Mouse (Mus musculus): Measurements from ENCODE around the gene Hspa1b. TPM values are rescaled to one million over a fixed set of nuclear protein-coding genes. Genes with fewer than 3 reads are reported as not detected.
A peak's percentile ranks its signal among the peaks of the same experiment; 100 is the strongest.
"Not testable (repeated sequence)": the region's sequence is repeated elsewhere in the genome, so short reads cannot be mapped to it uniquely, and the experiment has no call there.

Hspa1b gene
- polyA plus RNA-seq, 1 experiment from 2014 or later = 0.80 TPM

DNA sequence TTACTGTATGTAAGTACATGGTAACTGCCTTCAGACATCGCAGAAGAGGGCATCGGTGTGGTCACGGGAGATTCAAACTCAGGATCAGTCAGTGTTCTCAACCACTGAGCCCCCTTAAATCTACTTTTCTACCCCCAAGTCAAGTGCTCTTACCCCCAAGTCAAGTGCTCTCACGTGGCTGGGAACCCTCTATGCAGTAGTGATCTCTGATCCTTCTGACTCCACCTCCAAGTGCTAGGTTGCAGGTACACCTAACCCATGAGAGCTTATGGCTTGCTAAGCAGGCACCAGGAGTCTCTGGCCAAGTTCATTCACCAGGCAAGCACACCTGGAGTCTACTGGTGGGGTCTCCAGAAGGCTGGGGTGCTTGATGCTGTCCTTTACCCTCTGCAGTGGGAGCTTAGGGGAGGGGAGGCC, 9.5 kb downstream of the Hspa1b start:
- 46% methylated on average over 4 of the region's 4 CpGs for WGBS
- ATAC-seq (ENCODE audit: low FRiP score, low TSS enrichment) = 0 out of 2 replicates have a peak, but pooled peaks have one; percentile 12
- Histone ChIP-seq H3K36me3 (ENCODE audit: insufficient read depth, low read length) (peaks cover 21% of the 10 kb centered on the region), H3K4me2 (replicated peaks; ENCODE audit: low read depth, low read length) (no peak overlapping the region), H3K4me3 (ENCODE audit: low read length) (no peak overlapping the region), H3K27ac (ENCODE audit: low read length) (no peak overlapping the region), H3K4me1 (ENCODE audit: insufficient read depth, low read length) (peaks cover 9% of the 10 kb centered on the region), H3K27me3 (ENCODE audit: insufficient read depth, low read length) (no peaks in the 10 kb centered on the region), H3K9me3 (ENCODE audit: low read length) (no peaks in the 10 kb centered on the region), H3K9ac (replicated peaks; ENCODE audit: low read length) (0 out of 2 replicates have a peak overlapping the region, but pooled peaks have one; percentile 15)

DNA sequence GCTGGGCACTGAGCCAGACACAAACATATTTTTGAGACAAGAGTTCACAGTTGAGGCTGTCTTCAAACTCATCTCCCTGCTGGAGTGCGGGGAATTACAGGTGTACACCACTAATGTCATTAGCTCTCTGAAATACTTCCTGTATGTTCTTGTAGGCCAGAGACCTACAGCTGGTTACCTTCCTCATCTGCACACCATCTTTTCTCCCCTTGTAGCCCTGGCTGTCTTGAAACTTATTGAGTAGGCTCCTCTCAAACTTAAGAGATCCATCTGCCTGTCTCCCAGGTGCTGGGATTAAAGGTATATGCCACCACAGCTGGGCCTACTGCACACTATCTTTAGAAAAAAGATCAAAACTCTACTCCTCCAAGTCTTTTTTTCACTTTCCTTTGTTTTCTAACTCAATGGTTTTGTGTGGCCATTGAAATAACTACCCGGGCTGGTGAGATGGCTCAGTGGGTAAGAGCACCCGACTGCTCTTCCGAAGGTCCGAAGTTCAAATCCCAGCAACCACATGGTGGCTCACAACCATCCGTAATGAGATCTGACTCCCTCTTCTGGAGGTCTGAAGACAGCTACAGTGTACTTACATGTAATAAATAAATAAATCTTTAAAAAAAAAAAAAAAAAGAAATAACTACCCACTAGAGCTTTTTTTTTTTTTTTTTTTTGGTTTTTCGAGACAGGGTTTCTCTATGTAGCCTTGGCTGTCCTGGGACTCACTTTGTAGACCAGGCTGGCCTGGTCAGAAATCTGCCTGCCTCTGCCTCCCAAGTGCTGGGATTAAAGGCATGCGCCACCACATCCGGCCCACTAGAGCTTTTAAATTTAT, 10.1 kb downstream of the Hspa1b start:
- not testable (repeated sequence) for H3K4me2 ChIP-seq (replicated peaks; ENCODE audit: low read depth, low read length); ATAC-seq (ENCODE audit: low FRiP score, low TSS enrichment); H3K4me1 ChIP-seq (ENCODE audit: insufficient read depth, low read length); H3K27me3 ChIP-seq (ENCODE audit: insufficient read depth, low read length); H3K9ac ChIP-seq (replicated peaks; ENCODE audit: low read length); H3K9me3 ChIP-seq (ENCODE audit: low read length); H3K4me3 ChIP-seq (ENCODE audit: low read length)
- H3K27ac ChIP-seq (ENCODE audit: low read length) = peak overlapping the region; percentile 69
- H3K36me3 ChIP-seq (ENCODE audit: insufficient read depth, low read length) = peaks cover 21% of the 10 kb centered on the region
- 57% methylated on average over 9 of the region's 9 CpGs for WGBS

- no peak for ATAC-seq (ENCODE audit: low FRiP score, low TSS enrichment)
- Histone ChIP-seq H3K27ac (ENCODE audit: low read length) (no peak overlapping the region; the same call in 1 of the 2 replicates), H3K36me3 (ENCODE audit: insufficient read depth, low read length) (peaks cover 21% of the 10 kb centered on the region), H3K9me3 (ENCODE audit: low read length) (no peaks in the 10 kb centered on the region), H3K4me1 (ENCODE audit: insufficient read depth, low read length) (peaks cover 9% of the 10 kb centered on the region), H3K4me3 (ENCODE audit: low read length) (no peak overlapping the region), H3K9ac (replicated peaks; ENCODE audit: low read length) (no peak overlapping the region), H3K27me3 (ENCODE audit: insufficient read depth, low read length) (no peaks in the 10 kb centered on the region), H3K4me2 (replicated peaks; ENCODE audit: low read depth, low read length) (no peak overlapping the region)
- 23% methylated on average over 8 of the region's 8 CpGs for WGBS
Measured at GRCm38 (mm10) chr17:34947606-34948005, 11.4 kb downstream of the Hspa1b start.

DNA sequence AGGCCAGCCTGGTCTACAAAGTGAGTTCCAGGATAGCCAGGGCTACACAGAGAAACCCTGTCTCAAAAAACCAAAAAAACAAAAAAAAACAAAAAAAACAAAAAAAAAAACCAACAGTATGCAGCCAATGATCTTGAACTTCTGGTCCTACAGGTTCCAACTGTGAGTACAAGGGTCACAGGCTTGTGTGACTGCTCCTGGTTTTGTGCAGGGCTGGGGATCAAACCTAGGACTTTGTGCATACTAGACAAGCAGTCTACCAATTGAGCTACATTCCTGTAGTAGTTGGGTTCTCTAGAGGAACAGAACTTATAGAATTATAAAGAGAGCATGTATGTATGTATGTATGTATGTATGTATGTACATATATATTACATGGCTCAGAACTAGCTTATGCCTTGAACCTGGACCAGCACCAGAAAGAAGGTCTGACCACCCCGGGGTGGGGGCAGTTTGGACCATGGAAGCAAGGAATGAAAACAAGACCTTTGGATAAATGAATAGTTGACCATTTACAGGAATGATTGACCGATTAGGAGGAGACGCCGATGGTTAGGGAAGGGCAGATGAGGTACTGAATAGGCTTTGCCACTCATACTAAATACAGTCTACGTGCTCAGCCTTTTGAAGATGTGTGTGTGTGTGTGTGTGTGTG, 12.4 kb downstream of the Hspa1b start:
- WGBS = 76% methylated on average over 5 of the region's 5 CpGs
- Histone ChIP-seq H3K9ac (replicated peaks; ENCODE audit: low read length) (no peak overlapping the region), H3K4me3 (ENCODE audit: low read length) (no peak overlapping the region), H3K27me3 (ENCODE audit: insufficient read depth, low read length) (no peaks in the 10 kb centered on the region), H3K9me3 (ENCODE audit: low read length) (no peaks in the 10 kb centered on the region), H3K4me1 (ENCODE audit: insufficient read depth, low read length) (peaks cover 11% of the 10 kb centered on the region), H3K36me3 (ENCODE audit: insufficient read depth, low read length) (peaks cover 21% of the 10 kb centered on the region), H3K27ac (ENCODE audit: low read length) (peak overlapping the region; percentile 45; the same call in 1 of the 2 replicates), H3K4me2 (replicated peaks; ENCODE audit: low read depth, low read length) (no peak overlapping the region)
- 0 out of 2 replicates have a peak, but pooled peaks have one; percentile 27 for ATAC-seq (ENCODE audit: low FRiP score, low TSS enrichment)

GRCm38 (mm10) chr17:34944362-34944761, 14.7 kb downstream of the Hspa1b start:
- H3K4me2 ChIP-seq (replicated peaks; ENCODE audit: low read depth, low read length) = no peak overlapping the region

DNA sequence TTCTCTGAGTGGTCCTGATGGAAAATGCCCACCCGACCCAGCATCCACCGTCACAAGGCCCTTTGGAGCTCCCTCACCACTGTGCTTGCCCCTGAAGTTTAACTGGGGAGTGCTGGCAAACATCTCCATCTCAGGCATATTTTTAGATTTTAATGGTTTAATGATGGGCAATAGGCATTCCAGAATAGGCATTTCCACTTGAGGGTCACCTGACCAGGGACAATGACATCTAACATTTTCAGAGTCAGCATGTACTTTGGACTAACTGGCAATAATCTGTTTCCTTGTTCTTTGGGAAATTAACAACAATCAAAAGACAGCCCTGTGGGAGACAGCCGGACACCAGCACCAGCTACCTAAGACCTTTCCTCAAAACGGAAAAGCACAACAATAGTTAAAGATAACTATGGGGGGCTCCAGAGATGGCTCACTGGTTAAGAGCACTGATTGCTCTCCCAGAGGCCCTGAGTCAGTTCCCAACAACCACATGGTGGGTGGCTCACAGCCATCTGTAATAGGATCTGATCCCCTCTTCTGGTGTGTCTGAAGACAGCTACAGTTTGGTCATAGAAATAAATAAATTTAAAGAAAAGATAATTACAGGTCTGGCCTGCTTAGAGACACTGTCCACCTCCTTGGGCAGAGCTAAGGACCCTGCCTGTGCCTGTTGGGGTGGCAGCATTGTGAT, 15.8 kb downstream of the Hspa1b start:
- no peak overlapping the region for H3K4me2 ChIP-seq (replicated peaks; ENCODE audit: low read depth, low read length)
- ATAC-seq (ENCODE audit: low FRiP score, low TSS enrichment) = no peak
- H3K4me3 ChIP-seq (ENCODE audit: low read length) = no peak overlapping the region
- no peaks in the 10 kb centered on the region for H3K9me3 ChIP-seq (ENCODE audit: low read length)
- WGBS = 85% methylated on average over 4 of the region's 4 CpGs
- H3K27ac ChIP-seq (ENCODE audit: low read length) = no peak overlapping the region
- H3K4me1 ChIP-seq (ENCODE audit: insufficient read depth, low read length) = peaks cover 3% of the 10 kb centered on the region; the same call in 1 of the 2 replicates
- no peaks in the 10 kb centered on the region for H3K36me3 ChIP-seq (ENCODE audit: insufficient read depth, low read length)
- no peaks in the 10 kb centered on the region for H3K27me3 ChIP-seq (ENCODE audit: insufficient read depth, low read length)
- no peak overlapping the region for H3K9ac ChIP-seq (replicated peaks; ENCODE audit: low read length)

More at GRCm38 (mm10) chr17:34944362-34944761, 14.7 kb downstream of the Hspa1b start:
- Histone ChIP-seq H3K4me3 (ENCODE audit: low read length) (no peak overlapping the region), H3K9ac (replicated peaks; ENCODE audit: low read length) (no peak overlapping the region), H3K36me3 (ENCODE audit: insufficient read depth, low read length) (peaks cover 3% of the 10 kb centered on the region; the same call in 1 of the 2 replicates), H3K27me3 (ENCODE audit: insufficient read depth, low read length) (no peaks in the 10 kb centered on the region), H3K9me3 (ENCODE audit: low read length) (no peaks in the 10 kb centered on the region), H3K4me1 (ENCODE audit: insufficient read depth, low read length) (peaks cover 3% of the 10 kb centered on the region; the same call in 1 of the 2 replicates), H3K27ac (ENCODE audit: low read length) (no peak overlapping the region)
- no peak for ATAC-seq (ENCODE audit: low FRiP score, low TSS enrichment)

DNA sequence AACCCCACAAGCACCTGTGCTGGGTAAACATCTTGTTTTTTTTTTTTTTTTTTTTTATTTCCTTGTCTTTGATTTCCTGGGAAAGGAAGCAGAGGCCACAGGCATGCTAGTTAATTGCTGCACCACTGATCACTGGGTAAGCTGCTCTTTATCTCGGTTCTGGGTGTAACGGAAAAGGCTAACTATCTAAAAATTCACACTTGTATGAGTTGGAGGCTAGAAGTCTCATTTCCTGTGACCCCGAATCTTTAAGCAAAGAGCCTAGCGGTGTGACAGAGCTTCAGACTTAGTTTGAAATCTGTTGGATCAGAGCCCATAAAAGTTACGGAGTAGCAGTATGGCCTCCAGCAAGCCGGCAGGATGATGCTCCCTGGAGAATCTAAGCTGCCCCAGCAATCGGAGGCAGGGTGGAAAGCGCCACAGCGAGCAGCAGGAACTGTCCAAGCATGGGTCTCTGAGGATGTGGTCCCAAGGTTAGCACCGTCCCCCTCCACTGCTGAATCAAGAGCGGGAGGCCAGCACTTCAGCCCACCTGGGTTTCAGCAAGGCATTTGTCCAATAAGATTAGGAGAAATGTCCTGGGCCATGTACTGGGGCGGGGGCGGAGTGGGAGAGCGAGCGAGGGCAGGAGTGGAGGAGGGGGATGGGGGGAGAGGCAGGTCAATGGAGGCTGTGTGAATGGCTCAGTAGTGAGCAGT, 17.5 kb downstream of the Hspa1b start:
- H3K27ac ChIP-seq (ENCODE audit: low read length) = peak overlapping the region; percentile 31; the same call in 1 of the 2 replicates
- no peaks in the 10 kb centered on the region for H3K27me3 ChIP-seq (ENCODE audit: insufficient read depth, low read length)
- peak overlapping the region; percentile 64 for H3K4me2 ChIP-seq (replicated peaks; ENCODE audit: low read depth, low read length)
- H3K4me1 ChIP-seq (ENCODE audit: insufficient read depth, low read length) = peaks cover 3% of the 10 kb centered on the region; the same call in 1 of the 2 replicates
- peak overlapping the region; percentile 58 for H3K9ac ChIP-seq (replicated peaks; ENCODE audit: low read length)
- WGBS = 5% methylated on average over 13 of the region's 15 CpGs
- no peaks in the 10 kb centered on the region for H3K9me3 ChIP-seq (ENCODE audit: low read length)
- ATAC-seq (ENCODE audit: low FRiP score, low TSS enrichment) = peak; percentile 43; the same call in 1 of the 2 replicates
- H3K4me3 ChIP-seq (ENCODE audit: low read length) = peak overlapping the region; percentile 36
- H3K36me3 ChIP-seq (ENCODE audit: insufficient read depth, low read length) = no peaks in the 10 kb centered on the region

DNA sequence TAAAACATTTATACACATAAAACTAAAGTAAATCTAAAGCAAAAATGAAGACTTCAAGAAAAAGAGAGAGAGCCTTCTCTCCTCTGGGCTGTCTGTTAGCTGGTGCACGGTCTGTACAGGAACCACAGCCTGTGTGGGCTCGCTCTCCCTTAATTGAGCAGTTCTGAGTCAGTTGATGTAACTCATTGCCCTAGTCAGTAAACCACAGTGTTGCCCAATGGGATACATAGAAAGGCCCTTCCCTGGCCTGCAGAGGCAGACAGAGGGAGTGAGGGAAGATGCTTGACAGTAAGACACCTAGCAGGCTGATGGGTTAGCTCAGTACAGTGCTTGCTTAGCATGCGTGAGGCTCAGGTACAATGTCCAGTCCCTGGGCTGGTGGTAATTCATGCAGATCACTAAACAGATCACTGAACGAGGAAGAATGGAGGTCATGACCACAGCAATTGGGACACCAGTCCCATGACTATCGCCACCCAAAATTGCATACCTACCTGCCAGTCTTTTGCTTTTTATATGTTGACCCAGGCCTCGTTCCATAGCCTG, 21.0 kb downstream of the Hspa1b start:
- Histone ChIP-seq H3K4me3 (ENCODE audit: low read length) (no peak overlapping the region), H3K9ac (replicated peaks; ENCODE audit: low read length) (no peak overlapping the region), H3K27ac (ENCODE audit: low read length) (no peak overlapping the region), H3K9me3 (ENCODE audit: low read length) (no peaks in the 10 kb centered on the region), H3K27me3 (ENCODE audit: insufficient read depth, low read length) (no peaks in the 10 kb centered on the region), H3K4me1 (ENCODE audit: insufficient read depth, low read length) (peaks cover 10% of the 10 kb centered on the region), H3K36me3 (ENCODE audit: insufficient read depth, low read length) (no peaks in the 10 kb centered on the region), H3K4me2 (replicated peaks; ENCODE audit: low read depth, low read length) (no peak overlapping the region)
- 72% methylated on average over 6 of the region's 6 CpGs for WGBS
- no peak for ATAC-seq (ENCODE audit: low FRiP score, low TSS enrichment)

GRCm38 (mm10) chr17:34934830-34935229, 24.2 kb downstream of the Hspa1b start:
- H3K4me2 ChIP-seq (replicated peaks; ENCODE audit: low read depth, low read length) = peak overlapping the region; percentile 34; the same call in 1 of the 2 replicates

More at GRCm38 (mm10) chr17:34934830-34935229, 24.2 kb downstream of the Hspa1b start:
- no peaks in the 10 kb centered on the region for H3K36me3 ChIP-seq (ENCODE audit: insufficient read depth, low read length)
- no peak overlapping the region for H3K27ac ChIP-seq (ENCODE audit: low read length)
- no peaks in the 10 kb centered on the region for H3K27me3 ChIP-seq (ENCODE audit: insufficient read depth, low read length)
- H3K4me3 ChIP-seq (ENCODE audit: low read length) = no peak overlapping the region
- no peak overlapping the region for H3K9ac ChIP-seq (replicated peaks; ENCODE audit: low read length)
- H3K9me3 ChIP-seq (ENCODE audit: low read length) = no peaks in the 10 kb centered on the region
- H3K4me1 ChIP-seq (ENCODE audit: insufficient read depth, low read length) = peaks cover 14% of the 10 kb centered on the region
- 45% methylated on average over 8 of the region's 8 CpGs for WGBS
- no peak for ATAC-seq (ENCODE audit: low FRiP score, low TSS enrichment)

Measured in kidney, embryonic 16.5 days (tissue).